Mouse (Mus musculus) layer of hippocampus, adult 11-12 months (tissue): ENCODE data around the gene Fstl3.

Experiments used
- DNase-seq: peaks from one replicate; pipeline ENCODE4 v3.0.0; 2022; ENCODE audit warnings: low spot score

Fstl3 gene

DNA sequence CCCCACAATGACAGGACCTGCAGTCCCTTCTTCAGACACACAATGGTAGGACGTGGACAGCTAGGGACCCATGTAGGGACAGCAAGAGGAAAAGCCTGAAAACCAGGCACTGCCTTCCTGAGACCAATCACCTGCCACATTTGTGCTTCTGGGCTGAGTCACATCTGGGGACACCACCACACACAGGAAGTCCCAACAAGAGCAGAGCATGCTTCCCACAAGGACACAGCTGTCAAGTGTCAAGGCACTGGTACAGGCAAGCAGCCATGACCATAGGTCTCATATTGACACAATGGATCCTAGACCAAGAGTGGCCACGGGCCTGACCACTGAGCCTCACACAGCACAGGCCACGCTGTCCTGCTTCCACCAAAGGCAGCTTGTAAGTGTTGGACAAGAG lies 14.2 kb upstream of the Fstl3 start:
- no peak for DNase-seq

- DNase-seq, result no peak
These were observed 12.8 kb upstream of the Fstl3 start for GRCm38 (mm10) chr10:79764234-79764633.

DNA sequence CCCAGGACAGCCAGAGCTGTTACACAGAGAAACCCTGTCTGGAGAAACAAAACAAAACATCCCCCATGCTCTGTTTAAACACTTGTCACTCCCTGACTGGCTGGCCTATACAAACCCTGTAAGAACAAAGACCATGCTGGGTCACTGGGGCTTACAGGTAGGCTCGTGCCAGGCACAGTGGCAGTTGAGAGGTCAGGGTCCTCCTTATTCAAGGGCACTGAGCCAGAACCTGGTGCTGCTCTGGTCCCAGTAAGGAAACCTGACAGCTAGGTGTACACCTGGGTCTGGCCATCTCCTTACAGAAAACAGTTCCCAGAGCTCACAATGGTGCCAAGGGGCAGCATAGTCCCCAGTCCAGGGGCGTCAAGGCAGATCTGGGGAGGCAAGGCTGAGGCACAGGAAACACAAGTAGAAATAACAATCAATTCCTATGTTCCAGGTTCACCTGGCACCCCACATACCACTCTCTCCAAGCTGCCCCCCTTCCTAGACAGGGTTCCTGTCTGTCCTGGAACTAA lies 11.8 kb upstream of the Fstl3 start:
- DNase-seq, result no peak

DNA sequence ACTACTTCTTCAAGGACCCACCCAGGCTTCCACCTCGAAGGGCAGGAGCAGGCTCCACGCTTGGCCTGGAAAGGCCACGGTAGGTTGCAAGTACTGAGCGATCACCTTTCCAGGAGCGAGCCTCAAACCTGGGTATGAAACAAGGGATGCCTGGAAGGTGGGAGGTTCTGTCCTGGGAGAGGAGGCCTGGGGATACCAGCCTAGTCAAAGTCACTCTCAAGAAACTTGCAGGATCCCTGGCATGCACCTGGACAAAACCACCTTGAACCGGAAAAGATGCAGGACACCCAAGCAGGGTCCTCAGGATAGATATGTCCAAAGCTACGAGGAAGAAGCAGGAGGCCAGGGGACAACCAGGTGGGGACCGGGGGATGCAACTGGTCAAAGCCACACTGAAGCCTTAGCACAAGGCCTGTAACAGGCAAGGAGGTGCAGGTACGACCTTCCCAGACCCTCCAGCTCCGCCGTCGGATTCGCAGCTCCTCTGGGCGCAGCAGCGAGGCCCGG lies 11.0 kb upstream of the Fstl3 start:
- DNase-seq, result no peak

GRCm38 (mm10) chr10:79766508-79767325 lies 10.4 kb upstream of the Fstl3 start, which contains the start of gene Rnf126:
Gene Rnf126, minus strand, starts transcription at chr10:79766952.
- DNase-seq, result peak; percentile 99

DNA sequence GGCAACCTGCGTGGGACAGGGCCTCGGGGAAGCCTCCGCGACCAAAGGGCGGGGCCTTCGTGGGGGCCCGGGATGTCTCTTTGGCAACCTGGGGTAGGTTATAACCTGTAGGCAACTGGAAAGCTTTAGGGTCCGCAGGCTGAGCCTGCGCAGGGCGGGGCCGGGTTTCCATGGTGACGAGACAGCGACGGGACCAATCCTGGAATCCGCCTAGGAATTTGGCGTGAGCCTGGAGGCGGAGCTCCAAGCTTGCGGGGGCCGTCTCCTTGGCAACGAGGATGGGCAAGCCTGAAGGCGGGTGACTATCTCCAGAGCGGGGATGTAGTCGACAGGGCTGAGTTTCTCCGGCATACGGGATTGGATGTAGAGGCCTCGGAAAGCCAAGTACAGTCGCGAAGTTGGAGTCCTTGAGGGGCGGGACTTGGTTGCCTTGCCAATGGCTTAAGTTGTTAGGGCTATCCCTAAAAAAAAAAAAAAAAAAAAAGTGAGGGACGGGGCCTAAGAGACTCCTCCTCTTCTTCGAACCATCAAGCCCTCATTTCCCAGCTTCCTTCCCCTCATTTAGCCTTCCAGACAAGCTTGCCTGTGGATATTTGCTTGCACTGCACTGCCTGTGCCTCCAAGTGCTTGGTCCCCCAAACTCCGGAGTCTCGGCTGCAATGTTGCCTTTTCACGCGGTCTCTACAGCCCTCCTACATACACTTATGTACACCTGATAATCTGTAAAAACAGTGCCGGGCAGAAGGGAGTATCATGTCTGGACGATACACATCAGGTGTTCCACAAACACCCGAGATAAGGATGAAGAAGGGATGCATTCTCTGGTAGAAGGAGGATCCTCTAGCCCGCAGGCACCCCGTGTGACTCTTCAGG lies 9.5 kb upstream of the Fstl3 start:
- DNase-seq, result peak; percentile 96

- DNase-seq, result peak; percentile 87
These were observed 8.7 kb upstream of the Fstl3 start for GRCm38 (mm10) chr10:79768400-79768799.

GRCm38 (mm10) chr10:79769329-79769728 lies 7.7 kb upstream of the Fstl3 start:
- no peak for DNase-seq

DNA sequence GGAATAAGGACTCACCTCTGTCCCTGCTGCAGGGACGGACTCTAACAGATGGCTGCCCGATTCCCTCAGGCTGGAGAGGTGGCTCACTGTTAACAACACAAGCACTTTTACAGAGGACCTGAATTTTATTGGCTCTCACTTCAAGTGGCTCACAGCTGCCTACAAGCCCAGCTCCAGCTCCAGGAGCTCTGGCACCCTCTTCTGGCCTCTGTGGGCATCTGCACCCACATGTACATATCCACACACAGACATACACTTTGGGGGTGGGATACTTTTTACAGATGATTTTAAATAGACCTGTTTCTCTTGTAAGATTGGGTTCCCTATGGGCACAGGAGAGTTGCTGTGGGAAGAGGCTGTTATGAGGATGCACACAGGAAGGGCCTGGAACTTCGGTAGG lies 4.8 kb upstream of the Fstl3 start:
- DNase-seq, result no peak

GRCm38 (mm10) chr10:79773208-79773607 lies 3.9 kb upstream of the Fstl3 start:
- DNase-seq, result no peak

DNA sequence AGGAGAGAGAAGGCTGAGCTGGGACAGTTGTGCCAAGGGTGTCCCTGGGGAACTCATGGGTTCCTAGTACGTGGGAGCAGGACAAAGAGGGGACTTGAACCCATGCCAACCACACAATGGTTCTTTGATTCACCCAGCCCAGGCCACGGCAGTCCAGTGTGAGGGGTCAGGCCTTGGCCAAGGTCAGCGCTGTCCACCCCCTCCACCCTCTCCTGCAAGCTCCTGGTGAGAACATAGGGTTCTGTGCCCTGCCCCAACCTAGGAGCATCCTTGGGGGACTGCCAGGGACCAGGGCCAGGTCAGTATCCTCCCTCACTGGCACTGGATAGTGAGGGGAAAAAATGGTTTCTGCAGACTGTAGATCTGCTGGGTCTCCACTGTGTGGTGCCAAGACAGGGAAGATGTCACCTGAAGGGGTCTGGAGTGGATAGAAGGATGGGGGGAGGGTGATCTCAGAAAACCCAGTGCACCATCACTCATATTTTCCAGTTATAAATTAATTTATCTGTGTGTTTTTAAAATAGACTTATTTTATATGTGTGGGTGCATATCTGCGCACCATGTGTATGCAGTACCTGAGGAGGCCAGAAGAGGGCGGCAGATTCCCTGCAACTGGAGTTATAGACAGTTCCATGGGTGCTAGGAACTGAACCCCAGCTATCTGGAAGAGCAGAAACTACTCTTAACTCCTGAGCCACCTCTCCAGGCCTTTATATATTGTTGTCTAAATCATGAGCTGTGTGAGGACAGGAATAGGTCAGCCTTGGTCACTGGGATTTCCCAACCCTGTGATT lies 2.4 kb upstream of the Fstl3 start:
- no peak for DNase-seq

DNA sequence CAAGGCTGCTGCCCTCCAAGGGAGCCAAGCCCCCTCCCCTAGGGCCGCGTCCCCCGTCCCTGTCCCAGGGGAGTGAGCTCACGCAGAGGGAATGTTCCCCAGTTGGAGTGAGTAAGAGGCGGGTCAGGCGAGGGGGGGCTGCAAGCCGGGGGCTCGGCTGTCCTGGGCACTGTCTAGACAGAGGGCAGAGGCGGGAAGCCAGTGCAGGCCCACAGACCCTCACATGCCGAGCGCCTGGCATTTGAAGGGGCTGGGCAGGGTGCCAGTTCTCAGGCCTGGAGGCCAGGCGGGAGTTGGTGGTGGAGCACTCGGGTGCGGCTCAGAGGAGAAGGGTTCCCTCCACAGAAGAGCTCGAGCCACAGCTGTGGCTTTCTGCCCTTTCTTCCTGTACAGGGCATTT lies 934 bp downstream of the Fstl3 start:
- no peak for DNase-seq

DNA sequence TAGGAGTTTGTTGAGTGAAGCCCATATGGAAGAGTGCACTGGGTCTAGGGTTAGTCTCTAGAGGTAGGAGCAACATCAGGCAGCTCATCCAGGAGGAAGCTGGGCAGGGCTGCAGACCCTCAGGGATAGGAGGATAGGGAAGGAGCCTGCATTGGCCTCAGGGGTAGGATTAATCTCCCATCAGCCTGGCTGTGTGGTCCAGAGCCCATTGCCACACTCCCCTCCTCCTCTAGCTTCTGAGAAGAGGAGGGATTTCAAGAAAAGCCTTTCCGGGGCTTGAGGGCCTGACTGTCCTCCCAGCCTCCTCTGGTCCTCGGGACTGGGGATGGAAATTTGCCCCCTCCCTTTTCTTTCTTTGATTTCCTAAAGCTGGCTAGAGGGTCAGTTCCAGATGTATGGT lies 2.1 kb downstream of the Fstl3 start:
- DNase-seq, result no peak

DNA sequence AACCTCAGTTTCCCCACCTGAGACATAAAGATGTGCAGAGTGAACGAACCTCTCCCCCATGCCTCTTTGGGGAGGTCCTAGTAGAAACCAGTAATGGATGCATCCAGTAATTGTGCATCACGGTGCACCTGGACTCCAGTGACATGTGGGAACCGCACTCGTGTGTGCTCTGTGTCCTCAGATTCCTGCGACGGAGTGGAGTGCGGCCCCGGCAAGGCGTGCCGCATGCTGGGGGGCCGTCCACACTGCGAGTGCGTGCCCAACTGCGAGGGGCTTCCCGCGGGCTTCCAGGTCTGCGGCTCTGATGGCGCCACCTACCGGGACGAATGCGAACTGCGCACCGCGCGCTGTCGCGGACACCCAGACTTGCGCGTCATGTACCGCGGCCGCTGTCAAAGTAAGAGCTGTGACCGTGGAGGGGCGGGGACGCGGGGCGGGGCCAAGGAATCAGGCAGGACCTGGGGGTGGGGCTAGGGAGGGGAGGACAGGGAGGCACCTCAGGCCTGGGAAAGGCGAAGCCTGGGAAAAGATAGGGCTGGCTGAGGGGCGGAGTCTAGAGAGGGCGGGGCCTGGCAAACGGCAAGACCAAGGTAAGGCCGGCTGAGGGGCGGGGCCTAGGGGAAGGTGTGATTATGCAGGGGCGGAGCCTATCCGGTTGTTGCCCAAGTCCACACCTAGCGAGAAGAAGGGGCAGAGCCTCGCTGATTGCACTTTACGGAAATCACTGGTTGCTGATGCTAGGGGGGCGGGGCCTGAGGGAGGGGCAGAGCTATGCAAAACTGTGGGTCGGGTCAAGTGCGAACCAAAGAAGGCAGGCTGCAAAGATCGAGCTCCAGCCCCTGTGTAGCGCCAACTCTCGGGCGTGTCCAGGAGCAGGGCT lies 3.0 kb downstream of the Fstl3 start:
- DNase-seq, result peak; percentile 98

- no peak for DNase-seq
These were observed 3.6 kb downstream of the Fstl3 start for GRCm38 (mm10) chr10:79780664-79781015.

DNA sequence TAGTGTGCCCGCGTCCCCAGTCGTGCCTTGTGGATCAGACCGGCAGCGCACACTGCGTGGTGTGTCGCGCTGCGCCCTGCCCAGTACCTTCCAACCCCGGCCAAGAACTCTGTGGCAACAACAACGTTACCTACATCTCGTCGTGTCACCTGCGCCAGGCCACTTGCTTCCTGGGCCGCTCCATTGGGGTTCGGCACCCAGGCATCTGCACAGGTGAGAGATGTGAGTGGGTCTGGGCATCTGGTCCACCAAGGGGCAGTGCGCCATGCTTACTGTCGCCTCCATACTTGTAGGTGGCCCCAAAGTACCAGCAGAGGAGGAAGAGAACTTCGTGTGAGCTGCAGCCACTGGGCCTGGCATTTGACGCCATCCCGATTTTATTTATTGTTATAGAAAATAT lies 4.1 kb downstream of the Fstl3 start:
- no peak for DNase-seq

DNA sequence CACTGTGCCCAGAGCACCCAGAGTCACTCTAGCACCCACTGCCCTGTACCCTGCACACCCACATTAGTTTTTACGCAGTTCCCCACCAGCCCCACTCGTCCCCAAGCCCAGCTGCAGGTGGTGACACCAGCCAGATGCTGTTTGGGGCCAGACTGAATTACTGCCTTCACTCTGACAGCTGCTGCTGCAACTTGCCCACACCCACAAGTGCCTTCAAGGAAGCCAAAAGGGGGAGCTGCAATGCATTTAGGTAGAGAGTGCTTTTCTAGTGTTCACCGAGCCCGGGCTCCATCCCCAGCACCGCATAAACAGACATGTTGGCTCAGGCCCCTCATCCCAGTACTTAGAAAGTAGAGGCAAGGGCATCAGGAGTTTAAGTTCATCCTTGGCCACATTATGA lies 4.9 kb downstream of the Fstl3 start:
- DNase-seq, result no peak

DNA sequence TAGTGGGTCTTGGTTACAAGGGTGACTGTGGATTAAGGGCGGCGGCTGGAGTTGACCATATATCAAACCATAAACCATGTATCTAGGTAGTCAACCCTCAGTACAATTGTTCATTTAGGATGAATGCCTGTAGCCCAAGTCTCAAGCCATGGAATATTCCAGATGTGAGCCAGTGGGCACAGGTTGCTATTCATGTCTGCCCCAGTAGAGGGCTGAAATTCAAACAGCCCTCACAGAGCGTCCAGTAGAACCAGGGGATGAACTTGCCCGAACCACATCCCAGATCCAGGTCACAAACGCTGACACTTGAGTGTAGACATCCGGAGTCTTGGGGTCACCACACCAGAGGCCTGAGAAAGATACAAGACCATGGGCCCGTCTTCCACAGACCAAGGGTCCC lies 6.0 kb downstream of the Fstl3 start:
- DNase-seq, result no peak

GRCm38 (mm10) chr10:79783920-79784800 lies 7.1 kb downstream of the Fstl3 start:
- DNase-seq, result no peak
